ENCODE assay signal across 1 mouse cellular context in genomic region chr17:57335673-57336303, GRCm38 (mm10).
TF ChIP-seq lines count a peak whose summit lies in the region.

No protein-coding gene starts in this region.

TF ChIP-seq in CH12.LX, 34 proteins besides CTCF, POLR2A, EP300 and RAD21:
- TF ChIP-seq NELFE (IDR thresholded peaks at IDR 0.05; ENCODE audit: low read depth, low read length): no peak
- no peak for TF ChIP-seq POLR2AphosphoS2 (IDR thresholded peaks at IDR 0.05; ENCODE audit: low read depth, low read length)
- no peak for TF ChIP-seq ZKSCAN1 (IDR thresholded peaks at IDR 0.05; ENCODE audit: borderline replicate concordance, low read depth, low read length)
- peak; percentile 86 for TF ChIP-seq SIN3A (IDR thresholded peaks at IDR 0.05; ENCODE audit: low read length)
- no peak for TF ChIP-seq MAX (IDR thresholded peaks at IDR 0.05; ENCODE audit: low read length)
- TF ChIP-seq ELF1 (IDR thresholded peaks at IDR 0.05; ENCODE audit: low read depth, low read length): peak; percentile 28; the same call in 1 of the 2 replicates
- no peak for TF ChIP-seq PAX5 (IDR thresholded peaks at IDR 0.05; ENCODE audit: low read length)
- TF ChIP-seq GABPA (IDR thresholded peaks at IDR 0.05; ENCODE audit: insufficient replicate concordance, low read depth, low read length): no peak
- no peak for TF ChIP-seq UBTF (IDR thresholded peaks at IDR 0.05; ENCODE audit: low read depth, low read length)
- no peak for TF ChIP-seq USF1 (IDR thresholded peaks at IDR 0.05; ENCODE audit: low read depth, low read length)
- TF ChIP-seq ZC3H11A (IDR thresholded peaks at IDR 0.05; ENCODE audit: low read depth, low read length): peak; percentile 91
- TF ChIP-seq MYC (IDR thresholded peaks at IDR 0.05; ENCODE audit: low read depth, low read length): no peak; the same call in 1 of the 2 replicates
- no peak for TF ChIP-seq JUN (IDR thresholded peaks at IDR 0.05; ENCODE audit: insufficient read depth, low read depth, low read length)
- no peak for TF ChIP-seq JUND (conservative IDR thresholded peaks at IDR 0.05; ENCODE audit: low read depth, low read length)
- peak; percentile 49; the same call in 1 of the 2 replicates for TF ChIP-seq TCF12 (IDR thresholded peaks at IDR 0.05; ENCODE audit: low read depth, low read length)
- TF ChIP-seq ETS1 (conservative IDR thresholded peaks at IDR 0.05; ENCODE audit: low read depth, low read length): no peak
- TF ChIP-seq E2F4 (IDR thresholded peaks at IDR 0.05; ENCODE audit: insufficient replicate concordance, low read depth, low read length): no peak
- TF ChIP-seq CHD1 (IDR thresholded peaks at IDR 0.05; ENCODE audit: low read depth, low read length): no peak
- peak; percentile 50; the same call in 1 of the 2 replicates for TF ChIP-seq IRF4 (IDR thresholded peaks at IDR 0.05; ENCODE audit: low read depth, low read length)
- no peak for TF ChIP-seq MAFK (IDR thresholded peaks at IDR 0.05; ENCODE audit: insufficient replicate concordance, low read length)
- TF ChIP-seq BHLHE40 (IDR thresholded peaks at IDR 0.05; ENCODE audit: low read depth, low read length): no peak
- no peak for TF ChIP-seq ZNF384 (IDR thresholded peaks at IDR 0.05; ENCODE audit: low read depth, low read length)
- peak; percentile 65; the same call in 1 of the 2 replicates for TF ChIP-seq MXI1 (IDR thresholded peaks at IDR 0.05; ENCODE audit: low read depth, low read length)
- TF ChIP-seq TBP (conservative IDR thresholded peaks at IDR 0.05; ENCODE audit: low read depth, low read length): 0 out of 2 replicates have a peak, but pooled peaks have one; percentile 1
- no peak for TF ChIP-seq CHD2 (IDR thresholded peaks at IDR 0.05; ENCODE audit: low read length)
- peak; percentile 86 for TF ChIP-seq MAZ (IDR thresholded peaks at IDR 0.05; ENCODE audit: low read depth, low read length)
- peak; percentile 97 for TF ChIP-seq SMC3 (IDR thresholded peaks at IDR 0.05; ENCODE audit: low read depth, low read length)
- TF ChIP-seq NRF1 (IDR thresholded peaks at IDR 0.05; ENCODE audit: low read depth, low read length): no peak
- no peak for TF ChIP-seq USF2 (conservative IDR thresholded peaks at IDR 0.05; ENCODE audit: low read depth, low read length)
- TF ChIP-seq ZMIZ1 (IDR thresholded peaks at IDR 0.05; ENCODE audit: low read depth, low read length): no peak
- no peak for TF ChIP-seq KAT2A (IDR thresholded peaks at IDR 0.05; ENCODE audit: insufficient replicate concordance, low read length)
- peak; percentile 56; the same call in 1 of the 2 replicates for TF ChIP-seq MEF2A (IDR thresholded peaks at IDR 0.05; ENCODE audit: borderline replicate concordance, low read depth, low read length)
- no peak for TF ChIP-seq RCOR1 (conservative IDR thresholded peaks at IDR 0.05; ENCODE audit: low read depth, low read length)
- 0 out of 2 replicates have a peak, but pooled peaks have one; percentile 18 for TF ChIP-seq HCFC1 (IDR thresholded peaks at IDR 0.05; ENCODE audit: low read depth, low read length)
